Mouse (Mus musculus): ENCODE data around the gene Cbr3. TPM values are rescaled to one million over a fixed set of nuclear protein-coding genes. Genes with fewer than 3 reads are reported as not detected.

The Cbr3 gene
- polyA plus RNA-seq, 1 experiment from 2014 or later, result 0.72 TPM

GRCm38 (mm10) chr16:93707116-93707515 lies 24.1 kb downstream of the Cbr3 start:
- H3K27me3 ChIP-seq (ENCODE audit: control insufficient read depth, insufficient read depth, low read length), result peaks cover 8% of the 10 kb centered on the region
- no peak overlapping the region for H3K27ac ChIP-seq (ENCODE audit: low read depth, low read length)
- ATAC-seq (ENCODE audit: low FRiP score) (no peak), DNase-seq (ENCODE audit: low spot score, missing footprints) (peak; percentile 53)
- no peak overlapping the region for H3K9ac ChIP-seq (ENCODE audit: low read length)
- H3K36me3 ChIP-seq (ENCODE audit: control insufficient read depth, insufficient read depth, low read length), result no peaks in the 10 kb centered on the region
- WGBS, result 83% methylated on average over 7 of the region's 7 CpGs
- H3K4me2 ChIP-seq, result no peak overlapping the region
- no peak overlapping the region for H3K4me3 ChIP-seq (ENCODE audit: low read depth, low read length)
- no peaks in the 10 kb centered on the region for H3K4me1 ChIP-seq (ENCODE audit: control insufficient read depth, insufficient read depth, low read length)
- no peaks in the 10 kb centered on the region for H3K9me3 ChIP-seq (ENCODE audit: control insufficient read depth, low read length)

GRCm38 (mm10) chr16:93709217-93709616 lies 26.2 kb downstream of the Cbr3 start:
- H3K27ac ChIP-seq (ENCODE audit: low read depth, low read length), result no peak overlapping the region
- H3K4me2 ChIP-seq, result no peak overlapping the region
- WGBS, result 83% methylated on average over 1 of the region's 1 CpGs
- peak; percentile 78 for DNase-seq (ENCODE audit: low spot score, missing footprints)
- H3K9me3 ChIP-seq (ENCODE audit: control insufficient read depth, low read length), result no peaks in the 10 kb centered on the region
- ATAC-seq (ENCODE audit: low FRiP score), result no peak
- no peaks in the 10 kb centered on the region for H3K36me3 ChIP-seq (ENCODE audit: control insufficient read depth, insufficient read depth, low read length)
- H3K9ac ChIP-seq (ENCODE audit: low read length), result no peak overlapping the region
- H3K4me1 ChIP-seq (ENCODE audit: control insufficient read depth, insufficient read depth, low read length), result peaks cover 5% of the 10 kb centered on the region; the same call in 1 of the 2 replicates
- no peak overlapping the region for H3K4me3 ChIP-seq (ENCODE audit: low read depth, low read length)
- peaks cover 16% of the 10 kb centered on the region for H3K27me3 ChIP-seq (ENCODE audit: control insufficient read depth, insufficient read depth, low read length)

- Histone ChIP-seq H3K27ac (ENCODE audit: low read depth, low read length) (no peak overlapping the region; the same call in 1 of the 2 replicates), H3K36me3 (ENCODE audit: control insufficient read depth, insufficient read depth, low read length) (no peaks in the 10 kb centered on the region), H3K4me2 (peak overlapping the region; percentile 87), H3K27me3 (ENCODE audit: control insufficient read depth, insufficient read depth, low read length) (peaks cover 16% of the 10 kb centered on the region), H3K9ac (ENCODE audit: low read length) (0 out of 2 replicates have a peak overlapping the region, but pooled peaks have one; percentile 12), H3K4me1 (ENCODE audit: control insufficient read depth, insufficient read depth, low read length) (peaks cover 8% of the 10 kb centered on the region; the same call in 1 of the 2 replicates), H3K4me3 (ENCODE audit: low read depth, low read length) (peak overlapping the region; percentile 71), H3K9me3 (ENCODE audit: control insufficient read depth, low read length) (no peaks in the 10 kb centered on the region)
- DNase-seq (ENCODE audit: low spot score, missing footprints) (peak; percentile 94), ATAC-seq (ENCODE audit: low FRiP score) (peak; percentile 59)
- under 1% methylated on average over 11 of the region's 11 CpGs for WGBS
Measured at GRCm38 (mm10) chr16:93710924-93711323, 27.9 kb downstream of the Cbr3 start.

GRCm38 (mm10) chr16:93711411-93712188 lies 28.6 kb downstream of the Cbr3 start, which contains the start of gene Dop1b:
Gene Dop1b (plus strand): TSS chr16:93711904.
- H3K27me3 ChIP-seq (ENCODE audit: control insufficient read depth, insufficient read depth, low read length), result peaks cover 13% of the 10 kb centered on the region
- ATAC-seq (ENCODE audit: low FRiP score) (peak; percentile 95), DNase-seq (ENCODE audit: low spot score, missing footprints) (peak; percentile 100)
- H3K4me3 ChIP-seq (ENCODE audit: low read depth, low read length), result peak within 1 kb of the TSS; percentile 71
- peaks cover 8% of the 10 kb centered on the region; the same call in 1 of the 2 replicates for H3K4me1 ChIP-seq (ENCODE audit: control insufficient read depth, insufficient read depth, low read length)
- peak within 1 kb of the TSS; percentile 44 for H3K27ac ChIP-seq (ENCODE audit: low read depth, low read length)
- H3K36me3 ChIP-seq (ENCODE audit: control insufficient read depth, insufficient read depth, low read length), result no peaks in the 10 kb centered on the region
- peak within 1 kb of the TSS; percentile 87 for H3K4me2 ChIP-seq
- H3K9ac ChIP-seq (ENCODE audit: low read length), result peak within 1 kb of the TSS; percentile 83
- no peaks in the 10 kb centered on the region for H3K9me3 ChIP-seq (ENCODE audit: control insufficient read depth, low read length)
- under 1% methylated on average over 72 of the region's 77 CpGs for WGBS

GRCm38 (mm10) chr16:93712189-93712885 lies 29.3 kb downstream of the Cbr3 start:
- Histone ChIP-seq H3K4me1 (ENCODE audit: control insufficient read depth, insufficient read depth, low read length) (peaks cover 11% of the 10 kb centered on the region), H3K4me3 (ENCODE audit: low read depth, low read length) (peak overlapping the region; percentile 71), H3K9me3 (ENCODE audit: control insufficient read depth, low read length) (no peaks in the 10 kb centered on the region), H3K36me3 (ENCODE audit: control insufficient read depth, insufficient read depth, low read length) (no peaks in the 10 kb centered on the region), H3K27me3 (ENCODE audit: control insufficient read depth, insufficient read depth, low read length) (peaks cover 8% of the 10 kb centered on the region), H3K27ac (ENCODE audit: low read depth, low read length) (peak overlapping the region; percentile 44), H3K4me2 (peak overlapping the region; percentile 87), H3K9ac (ENCODE audit: low read length) (peak overlapping the region; percentile 83)
- DNase-seq (ENCODE audit: low spot score, missing footprints), result peak; percentile 96
- ATAC-seq (ENCODE audit: low FRiP score), result no peak
- WGBS, result 12% methylated on average over 31 of the region's 31 CpGs

GRCm38 (mm10) chr16:93712966-93713365 lies 30.0 kb downstream of the Cbr3 start:
- peaks cover 11% of the 10 kb centered on the region for H3K4me1 ChIP-seq (ENCODE audit: control insufficient read depth, insufficient read depth, low read length)
- H3K36me3 ChIP-seq (ENCODE audit: control insufficient read depth, insufficient read depth, low read length), result no peaks in the 10 kb centered on the region
- H3K4me3 ChIP-seq (ENCODE audit: low read depth, low read length), result peak overlapping the region; percentile 71
- peak; percentile 71 for DNase-seq (ENCODE audit: low spot score, missing footprints)
- no peak overlapping the region for H3K27ac ChIP-seq (ENCODE audit: low read depth, low read length)
- no peak for ATAC-seq (ENCODE audit: low FRiP score)
- H3K4me2 ChIP-seq, result peak overlapping the region; percentile 87
- peaks cover 8% of the 10 kb centered on the region for H3K27me3 ChIP-seq (ENCODE audit: control insufficient read depth, insufficient read depth, low read length)
- no peaks in the 10 kb centered on the region for H3K9me3 ChIP-seq (ENCODE audit: control insufficient read depth, low read length)
- 80% methylated on average over 7 of the region's 7 CpGs for WGBS
- H3K9ac ChIP-seq (ENCODE audit: low read length), result peak overlapping the region; percentile 83

- H3K4me1 ChIP-seq (ENCODE audit: control insufficient read depth, insufficient read depth, low read length), result peaks cover 11% of the 10 kb centered on the region
- H3K27me3 ChIP-seq (ENCODE audit: control insufficient read depth, insufficient read depth, low read length), result peaks cover 8% of the 10 kb centered on the region
- H3K27ac ChIP-seq (ENCODE audit: low read depth, low read length), result no peak overlapping the region
- WGBS, result 31% methylated on average over 5 of the region's 5 CpGs
- ATAC-seq (ENCODE audit: low FRiP score), result no peak
- DNase-seq (ENCODE audit: low spot score, missing footprints), result peak; percentile 76
- no peak overlapping the region for H3K9ac ChIP-seq (ENCODE audit: low read length)
- H3K36me3 ChIP-seq (ENCODE audit: control insufficient read depth, insufficient read depth, low read length), result no peaks in the 10 kb centered on the region
- no peaks in the 10 kb centered on the region for H3K9me3 ChIP-seq (ENCODE audit: control insufficient read depth, low read length)
- H3K4me3 ChIP-seq (ENCODE audit: low read depth, low read length), result no peak overlapping the region
- no peak overlapping the region for H3K4me2 ChIP-seq
Measured at GRCm38 (mm10) chr16:93714426-93714825, 31.4 kb downstream of the Cbr3 start.

- H3K4me2 ChIP-seq, result no peak overlapping the region
- H3K4me3 ChIP-seq (ENCODE audit: low read depth, low read length), result no peak overlapping the region
- H3K9me3 ChIP-seq (ENCODE audit: control insufficient read depth, low read length), result no peaks in the 10 kb centered on the region
- DNase-seq (ENCODE audit: low spot score, missing footprints) (peak; percentile 4), ATAC-seq (ENCODE audit: low FRiP score) (no peak)
- H3K36me3 ChIP-seq (ENCODE audit: control insufficient read depth, insufficient read depth, low read length), result no peaks in the 10 kb centered on the region
- H3K27ac ChIP-seq (ENCODE audit: low read depth, low read length), result no peak overlapping the region
- H3K4me1 ChIP-seq (ENCODE audit: control insufficient read depth, insufficient read depth, low read length), result peaks cover 11% of the 10 kb centered on the region
- 84% methylated on average over 6 of the region's 6 CpGs for WGBS
- peaks cover 8% of the 10 kb centered on the region for H3K27me3 ChIP-seq (ENCODE audit: control insufficient read depth, insufficient read depth, low read length)
- no peak overlapping the region for H3K9ac ChIP-seq (ENCODE audit: low read length)
Measured at GRCm38 (mm10) chr16:93715826-93716225, 32.8 kb downstream of the Cbr3 start.

- no peak overlapping the region; the same call in 1 of the 2 replicates for H3K27ac ChIP-seq (ENCODE audit: low read depth, low read length)
- ATAC-seq (ENCODE audit: low FRiP score), result peak; percentile 57
- 19% methylated on average over 5 of the region's 5 CpGs for WGBS
Measured at GRCm38 (mm10) chr16:93717299-93717703, 34.3 kb downstream of the Cbr3 start.

More at GRCm38 (mm10) chr16:93717299-93717703, 34.3 kb downstream of the Cbr3 start:
- Histone ChIP-seq H3K27me3 (ENCODE audit: control insufficient read depth, insufficient read depth, low read length) (peaks cover 8% of the 10 kb centered on the region), H3K36me3 (ENCODE audit: control insufficient read depth, insufficient read depth, low read length) (no peaks in the 10 kb centered on the region), H3K9me3 (ENCODE audit: control insufficient read depth, low read length) (no peaks in the 10 kb centered on the region), H3K4me2 (no peak overlapping the region), H3K4me1 (ENCODE audit: control insufficient read depth, insufficient read depth, low read length) (peaks cover 11% of the 10 kb centered on the region), H3K4me3 (ENCODE audit: low read depth, low read length) (no peak overlapping the region), H3K9ac (ENCODE audit: low read length) (no peak overlapping the region)
- peak; percentile 90 for DNase-seq (ENCODE audit: low spot score, missing footprints)

All from midbrain, embryonic 11.5 days (tissue).